Mouse (Mus musculus) cortical plate, adult 2 months (tissue): Measurements from ENCODE around the gene Cacna1c.

Source experiments
- CTCF ChIP-seq: fragments of 200-500 bp; IDR thresholded peaks from 2 replicates; pipeline ENCODE4 v1.5.1; 2011; ENCODE audit warnings: mild to moderate bottlenecking, control low read depth, low read length; ENCODE audit not compliant: insufficient read depth; ENCODE audit errors: extremely low read depth
- POLR2A ChIP-seq: fragments of 200-500 bp; IDR thresholded peaks from 2 replicates; pipeline ENCODE4 v1.6.1; 2011; ENCODE audit warnings: mild to moderate bottlenecking, low read length, control low read depth; ENCODE audit not compliant: insufficient read depth; ENCODE audit errors: extremely low read depth

DNA sequence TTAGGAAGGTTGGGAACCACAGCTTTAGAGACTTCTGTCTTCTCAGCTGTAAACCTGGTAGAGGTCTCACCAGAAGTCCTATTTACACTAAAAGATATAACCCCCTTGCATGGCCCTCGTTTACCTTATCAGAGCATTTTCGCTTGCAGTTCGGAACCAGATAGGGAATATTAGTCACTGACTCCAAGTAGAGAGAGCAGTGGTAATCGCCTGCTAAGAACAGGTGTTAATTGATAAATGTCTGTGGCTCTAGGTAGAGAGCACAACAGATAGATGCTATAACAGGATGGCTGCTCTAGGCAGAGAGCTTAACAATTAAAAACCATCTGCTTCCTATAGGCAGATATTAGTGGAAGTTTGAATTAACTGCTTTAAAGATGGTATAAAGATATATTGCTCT, 657.6 kb downstream of the Cacna1c start:
- TF ChIP-seq POLR2A (no peak), CTCF (no peak)
